Mouse (Mus musculus): ENCODE measurements around the gene Pwp2.
"Not testable (repeated sequence)": the region's sequence is repeated elsewhere in the genome, so short reads cannot be mapped to it uniquely, and the experiment has no call there.

GRCm38 (mm10) chr10:78124137-78124536 lies 60.8 kb downstream of the Pwp2 start:
- not testable (repeated sequence) for TF ChIP-seq CTCF (conservative IDR thresholded peaks at IDR 0.05; ENCODE audit: low read length); NANOG (IDR thresholded peaks at IDR 0.05; ENCODE audit: borderline replicate concordance, low read length); POU5F1 (IDR thresholded peaks at IDR 0.05; ENCODE audit: borderline replicate concordance, low read length)

Data from E14TG2a.4 (cell line).